Mouse (Mus musculus) testis, adult 2 months (tissue): ENCODE results near the gene Hagh. TPM values are rescaled to one million over a fixed set of nuclear protein-coding genes. Genes with fewer than 3 reads are reported as not detected.

Experiments
- H3K27ac ChIP-seq: fragments of 200-500 bp; 2 replicates; pipeline ENCODE4 v1.5.1; 2012; ENCODE audit warnings: low read depth, low read length; ENCODE audit not compliant: control insufficient read depth, insufficient read depth
- H3K27me3 ChIP-seq: fragments of 200-500 bp; 2 replicates; pipeline ENCODE4 v1.6.1; 2012; ENCODE audit warnings: mild to moderate bottlenecking, low read length, moderate library complexity; ENCODE audit not compliant: control insufficient read depth, insufficient read depth
- H3K36me3 ChIP-seq: fragments of 200-500 bp; 2 replicates; pipeline ENCODE4 v1.6.1; 2012; ENCODE audit warnings: mild to moderate bottlenecking, low read length; ENCODE audit not compliant: control insufficient read depth, insufficient read depth
- H3K4me1 ChIP-seq: fragments of 200-500 bp; 2 replicates; pipeline ENCODE4 v1.6.1; 2012; ENCODE audit warnings: low read length; ENCODE audit not compliant: control insufficient read depth, insufficient read depth
- H3K4me3 ChIP-seq: fragments of 200-500 bp; 2 replicates; pipeline ENCODE4 v1.5.1; 2012; ENCODE audit warnings: low read depth, mild to moderate bottlenecking, low read length, moderate library complexity, mixed read lengths; ENCODE audit not compliant: control insufficient read depth
- CTCF ChIP-seq: fragments of 200-500 bp; IDR thresholded peaks from 2 replicates; pipeline ENCODE4 v1.5.1; 2012; ENCODE audit warnings: low read depth, mild to moderate bottlenecking, inconsistent platforms, low read length, moderate library complexity; ENCODE audit not compliant: control insufficient read depth, insufficient read depth, insufficient replicate concordance
- POLR2A ChIP-seq: fragments of 200-500 bp; IDR thresholded peaks from 2 replicates; pipeline ENCODE4 v1.6.1; 2012; ENCODE audit warnings: low read depth, mild to moderate bottlenecking, inconsistent platforms, low read length, moderate library complexity; ENCODE audit not compliant: control insufficient read depth
- polyA plus RNA-seq: library from polyadenylated mRNA; depleted of rRNA; stranded (reverse); fragments of >200 nt; gene quantifications from 2 replicates; pipeline ENCODE4 v1.2.3, GENCODE M21; 2012

Hagh gene
- polyA plus RNA-seq, 1 experiment = 529 TPM

- TF ChIP-seq POLR2A = 0 out of 2 replicates have a peak, but pooled peaks have one; percentile 56
- TF ChIP-seq CTCF = 0 out of 2 replicates have a peak, but pooled peaks have one; percentile 24
- H3K4me1 ChIP-seq = no peaks in the 10 kb centered on the region; the same call in 1 of the 2 replicates
- H3K36me3 ChIP-seq = 0 out of 2 replicates have a peak, but pooled peaks cover 2% of the 10 kb centered on the region
- H3K27me3 ChIP-seq = no peaks in the 10 kb centered on the region
- H3K27ac ChIP-seq = peak overlapping the region; percentile 78
- H3K4me3 ChIP-seq = peak overlapping the region; percentile 81
These were observed 9.8 kb downstream of the Hagh start for GRCm38 (mm10) chr17:24849733-24850064.

GRCm38 (mm10) chr17:24850065-24850772 lies 10.3 kb downstream of the Hagh start, which contains the start of gene Fahd1:
Fahd1 (minus strand) TSS chr17:24850364.
- H3K36me3 ChIP-seq = 0 out of 2 replicates have a peak, but pooled peaks cover 2% of the 10 kb centered on the region
- TF ChIP-seq CTCF (no peak), POLR2A (peak; percentile 39; the same call in 1 of the 2 replicates)
- no peaks in the 10 kb centered on the region; the same call in 1 of the 2 replicates for H3K4me1 ChIP-seq
- H3K4me3 ChIP-seq = peak within 1 kb of the TSS; percentile 81
- peak within 1 kb of the TSS; percentile 79 for H3K27ac ChIP-seq
- no peaks in the 10 kb centered on the region for H3K27me3 ChIP-seq

- TF ChIP-seq CTCF = no peak
- no peak for TF ChIP-seq POLR2A
- no peaks in the 10 kb centered on the region; the same call in 1 of the 2 replicates for H3K4me1 ChIP-seq
- peak overlapping the region; percentile 79 for H3K27ac ChIP-seq
- peak overlapping the region; percentile 81 for H3K4me3 ChIP-seq
- H3K27me3 ChIP-seq = no peaks in the 10 kb centered on the region
- 0 out of 2 replicates have a peak, but pooled peaks cover 2% of the 10 kb centered on the region for H3K36me3 ChIP-seq
These were observed 10.8 kb downstream of the Hagh start for GRCm38 (mm10) chr17:24850773-24851127.

GRCm38 (mm10) chr17:24851381-24852125 lies 11.6 kb downstream of the Hagh start:
- H3K4me3 ChIP-seq = peak overlapping the region; percentile 81; the same call in 1 of the 2 replicates
- H3K4me1 ChIP-seq = no peaks in the 10 kb centered on the region; the same call in 1 of the 2 replicates
- 0 out of 2 replicates have a peak, but pooled peaks cover 3% of the 10 kb centered on the region for H3K36me3 ChIP-seq
- H3K27ac ChIP-seq = no peak overlapping the region
- TF ChIP-seq CTCF (no peak), POLR2A (no peak)
- no peaks in the 10 kb centered on the region for H3K27me3 ChIP-seq

GRCm38 (mm10) chr17:24855838-24856464 lies 16.0 kb downstream of the Hagh start:
- Histone ChIP-seq H3K4me1 (no peaks in the 10 kb centered on the region; the same call in 1 of the 2 replicates), H3K36me3 (peaks cover 3% of the 10 kb centered on the region; the same call in 1 of the 2 replicates), H3K27me3 (no peaks in the 10 kb centered on the region), H3K27ac (no peak overlapping the region), H3K4me3 (no peak overlapping the region)
- TF ChIP-seq CTCF (no peak), POLR2A (no peak)

GRCm38 (mm10) chr17:24856589-24856988 lies 16.6 kb downstream of the Hagh start:
- TF ChIP-seq CTCF = no peak
- TF ChIP-seq POLR2A = no peak
- Histone ChIP-seq H3K36me3 (peaks cover 3% of the 10 kb centered on the region; the same call in 1 of the 2 replicates), H3K27me3 (no peaks in the 10 kb centered on the region), H3K4me1 (no peaks in the 10 kb centered on the region; the same call in 1 of the 2 replicates), H3K27ac (no peak overlapping the region), H3K4me3 (no peak overlapping the region)

GRCm38 (mm10) chr17:24857831-24858470 lies 18.0 kb downstream of the Hagh start:
- Histone ChIP-seq H3K27me3 (no peaks in the 10 kb centered on the region), H3K4me1 (no peaks in the 10 kb centered on the region), H3K36me3 (peaks cover 3% of the 10 kb centered on the region; the same call in 1 of the 2 replicates), H3K27ac (no peak overlapping the region), H3K4me3 (no peak overlapping the region)
- TF ChIP-seq CTCF = no peak
- no peak for TF ChIP-seq POLR2A
